Mouse (Mus musculus) monocyte, adult 2 months (primary cell): ENCODE measurements around the gene Pgap2.
A peak's percentile ranks its signal among the peaks of the same experiment; 100 is the strongest.
"Not testable (repeated sequence)": the region's sequence is repeated elsewhere in the genome, so short reads cannot be mapped to it uniquely, and the experiment has no call there.

Source experiments
- DNase-seq, 2 experiments: peaks; one replicate each; pipeline ENCODE4 v3.0.0; 2022; ENCODE audit warnings: low spot score in 2 of 2, low read depth in 1 of 2

Gene Pgap2

DNA sequence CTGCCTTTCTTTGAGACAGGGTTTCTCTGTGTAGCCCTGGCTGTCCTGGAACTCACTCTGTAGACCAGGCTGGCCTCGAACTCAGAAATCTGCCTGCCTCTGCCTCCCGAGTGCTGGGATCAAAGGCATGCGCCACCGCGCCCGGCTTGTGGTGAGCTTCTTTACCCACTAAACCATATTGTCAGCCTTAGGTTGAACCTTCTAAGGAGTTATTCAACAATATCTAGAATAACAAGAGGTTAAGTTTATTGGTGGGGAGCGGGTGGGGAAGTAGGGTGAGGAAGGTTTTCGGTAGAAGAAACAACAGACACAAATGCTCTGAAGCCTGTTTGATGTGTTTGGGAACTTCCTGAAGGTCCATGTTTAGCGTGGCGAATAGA lies 56.0 kb downstream of the Pgap2 start:
- DNase-seq, result not testable (repeated sequence)

DNA sequence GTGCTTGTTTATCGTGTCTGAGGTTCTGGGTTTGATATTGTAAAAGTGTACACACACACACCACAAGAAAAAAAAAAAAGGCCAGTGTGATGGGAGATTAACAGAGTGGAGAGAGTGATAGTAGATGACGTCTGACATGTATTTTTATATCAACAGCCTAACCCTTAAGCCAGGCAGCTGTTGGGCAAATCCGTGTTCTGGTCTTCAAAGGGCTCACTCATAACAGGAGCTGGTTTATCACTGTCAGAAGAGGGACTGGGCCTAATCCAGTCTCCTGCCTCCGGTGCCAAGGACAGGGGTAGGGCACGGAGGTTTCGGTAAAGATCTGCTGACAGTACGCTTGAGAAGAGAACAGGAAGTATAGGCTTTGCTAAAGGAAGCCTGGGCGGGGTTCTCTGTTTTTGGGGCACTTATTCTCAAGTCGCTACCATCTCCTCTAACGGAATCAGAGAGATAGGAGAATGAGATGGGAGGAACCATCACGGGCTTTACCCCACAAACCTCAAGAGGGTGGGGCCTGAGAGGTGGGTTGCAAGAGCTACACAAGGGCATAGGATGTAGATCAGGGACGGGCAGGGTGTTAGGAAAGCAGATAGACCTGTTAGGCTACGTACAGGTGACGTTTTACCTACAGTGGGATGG lies 56.5 kb downstream of the Pgap2 start:
- DNase-seq, result peak; percentile 47 to 70

DNA sequence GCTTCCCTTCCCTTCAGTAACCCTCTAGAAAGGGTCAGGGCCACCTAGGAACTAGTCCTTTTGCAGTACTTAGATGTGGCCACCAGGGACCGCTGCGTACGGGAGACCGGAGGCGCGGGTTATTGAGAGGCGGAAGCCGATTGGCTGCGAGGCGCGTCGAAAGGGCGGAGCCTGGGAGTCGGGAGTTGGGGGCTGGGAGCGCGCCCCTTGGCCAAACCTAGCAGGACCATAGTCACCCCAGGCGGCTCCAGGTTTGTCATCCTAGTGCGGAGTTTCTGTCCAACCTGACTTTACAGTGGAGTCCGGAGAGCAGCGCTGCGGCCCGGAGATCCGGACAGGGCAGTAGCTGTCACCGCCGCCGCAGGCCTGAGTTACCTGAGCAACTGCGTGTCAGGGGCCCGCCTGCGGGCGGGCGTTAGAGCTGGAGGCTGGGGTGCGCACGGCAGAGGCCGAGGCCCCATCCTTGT lies 57.1 kb downstream of the Pgap2 start:
- DNase-seq, result peak; percentile 75 to 91

DNA sequence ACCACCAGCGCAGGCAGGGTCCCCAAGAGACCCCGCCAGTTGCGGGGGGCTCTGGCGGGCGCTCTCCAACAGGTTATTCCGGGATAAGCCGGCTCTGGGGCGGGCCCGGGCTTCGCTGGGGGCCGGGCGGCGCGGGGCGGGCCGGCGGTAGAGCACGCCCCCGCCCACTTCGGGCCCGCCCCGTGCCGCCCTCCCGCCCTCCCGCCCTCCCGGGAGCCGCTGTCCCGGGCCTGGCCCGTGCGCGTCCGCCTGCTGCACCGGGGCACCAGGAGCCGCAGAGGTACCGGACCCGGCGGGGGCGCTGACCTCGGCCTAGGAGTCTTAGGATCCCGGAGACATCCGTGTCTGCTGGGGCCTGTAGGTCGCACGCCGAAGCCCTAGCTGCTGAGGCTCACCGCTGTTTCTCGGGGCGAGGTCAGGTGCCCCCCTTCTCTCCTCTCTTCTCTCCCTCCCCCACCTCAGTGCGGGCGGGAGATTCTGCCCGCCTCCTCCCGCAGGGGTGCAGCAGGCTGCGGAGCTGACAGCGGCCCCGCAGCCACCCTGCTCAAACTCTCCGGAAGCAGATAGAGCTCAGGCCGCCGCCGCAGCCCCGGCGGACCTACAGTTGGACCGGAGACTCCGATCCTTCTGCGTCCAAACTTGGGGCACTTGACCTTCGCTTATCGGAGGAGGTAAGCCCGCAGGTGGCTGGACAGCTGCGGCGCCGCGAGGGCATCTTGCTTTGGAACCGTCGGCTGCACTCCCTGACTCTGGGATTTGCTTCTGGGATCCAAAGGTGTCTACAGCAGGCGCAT lies 57.8 kb downstream of the Pgap2 start, which contains the start of gene Stim1:
Gene Stim1 (plus strand): TSS at position 206 of the 794 bp plus-strand sequence.
- DNase-seq, result no peak

- DNase-seq, result no peak
Measured at GRCm38 (mm10) chr7:102268395-102268748, 58.4 kb downstream of the Pgap2 start.

GRCm38 (mm10) chr7:102272422-102272948 lies 62.5 kb downstream of the Pgap2 start:
- no peak for DNase-seq

DNA sequence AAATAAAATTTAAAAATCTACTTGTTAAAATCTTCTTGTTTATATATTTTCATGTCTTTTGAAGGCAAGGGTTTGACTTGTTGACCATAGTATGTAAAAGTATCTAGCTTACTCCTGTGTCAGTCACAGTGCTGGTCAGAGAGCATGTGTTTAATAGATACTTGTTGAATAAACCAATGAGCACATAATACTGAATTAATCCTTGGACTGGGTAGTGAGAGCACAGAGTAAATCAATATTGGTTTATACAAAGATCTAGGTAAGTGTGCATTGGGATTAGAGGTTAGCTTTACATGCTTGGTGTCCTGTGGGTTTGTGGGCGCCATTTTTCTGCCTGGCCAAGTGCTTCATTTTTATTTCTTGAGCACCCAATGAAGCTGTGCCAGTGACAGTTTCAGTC lies 71.4 kb downstream of the Pgap2 start:
- DNase-seq, result no peak

DNA sequence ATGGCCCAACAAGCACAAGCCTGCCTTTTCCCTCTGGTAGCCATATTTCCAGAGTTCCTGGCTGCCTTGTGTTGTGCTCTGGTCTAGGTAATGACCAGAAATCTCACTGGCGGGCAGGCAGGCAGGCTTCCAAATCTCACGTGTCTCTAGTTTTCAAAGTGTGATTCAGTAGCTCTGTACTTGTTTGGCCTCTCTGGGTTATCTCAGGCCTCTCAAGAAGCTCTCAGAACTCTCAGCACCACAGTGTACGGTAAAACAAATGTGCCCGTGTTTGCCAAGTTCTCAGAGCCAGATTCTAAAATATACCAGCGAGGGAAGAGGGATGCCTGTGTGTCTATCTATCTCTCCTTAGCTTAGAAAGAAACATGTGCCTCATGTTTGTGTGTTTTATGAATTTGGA lies 72.3 kb downstream of the Pgap2 start:
- no peak for DNase-seq
